Mouse (Mus musculus) ES-E14 (cell line): Measurements from ENCODE around the gene Ccdc40.

Experiments
- CHD2 ChIP-seq: IDR thresholded peaks from 2 replicates; pipeline ENCODE4 v1.6.1; 2014; ENCODE audit warnings: mild to moderate bottlenecking, low read depth, low read length, inconsistent platforms
- HCFC1 ChIP-seq: IDR thresholded peaks from 2 replicates; pipeline ENCODE4 v1.6.1; 2012; ENCODE audit warnings: low read length, inconsistent platforms, borderline replicate concordance; ENCODE audit not compliant: insufficient read depth
- MAFK ChIP-seq: IDR thresholded peaks from 2 replicates; pipeline ENCODE4 v1.6.1; 2014; ENCODE audit warnings: mild to moderate bottlenecking, low read depth, low read length, inconsistent platforms; ENCODE audit not compliant: insufficient read depth

DNA sequence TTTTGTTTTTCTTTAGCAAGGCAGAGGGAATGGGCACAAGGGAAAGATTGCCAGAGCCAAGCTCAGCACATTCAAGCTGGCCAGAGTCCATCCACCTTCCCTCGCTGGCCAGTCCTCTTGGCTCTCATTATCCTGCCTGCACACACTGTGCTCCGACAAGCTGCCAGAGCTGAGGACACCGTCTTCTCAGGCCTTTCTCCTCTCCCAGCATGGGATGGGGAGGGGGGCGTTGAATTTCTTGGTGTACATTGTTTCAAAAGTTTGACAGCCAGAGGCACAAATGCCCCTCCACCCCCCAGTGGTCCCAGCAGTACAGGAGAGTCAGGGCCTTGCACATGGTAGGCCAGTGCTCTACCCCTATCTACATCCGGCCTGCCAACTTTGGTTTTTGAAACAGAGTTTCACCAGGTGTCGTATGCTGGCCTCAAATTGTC lies 38.9 kb downstream of the Ccdc40 start:
- TF ChIP-seq HCFC1 (no peak), CHD2 (no peak), MAFK (no peak)
